Mouse (Mus musculus) mouse embryonic stem cell (cell line): ENCODE data around the gene Cstf1.

Experiments
- in situ Hi-C, 2 experiments: fragments of 300-500 bp; cut with MboI; formaldehyde crosslinking; loops; 1 replicate in 1 of 2; 3 replicates in 1 of 2; pipeline ENCODE4 v1.14.3; 2019 to 2020; ENCODE audit warnings: low sequenced_read_pairs in 2 of 2, low pct_unique_long_range_greater_than_20kb in 1 of 2, mixed read lengths in 1 of 2; ENCODE audit not compliant: unreplicated experiment in 1 of 2

Cstf1 gene

GRCm38 (mm10) chr2:172354761-172355160, 15.7 kb upstream of the Cstf1 start:
- in situ Hi-C loops = no loop called here

DNA sequence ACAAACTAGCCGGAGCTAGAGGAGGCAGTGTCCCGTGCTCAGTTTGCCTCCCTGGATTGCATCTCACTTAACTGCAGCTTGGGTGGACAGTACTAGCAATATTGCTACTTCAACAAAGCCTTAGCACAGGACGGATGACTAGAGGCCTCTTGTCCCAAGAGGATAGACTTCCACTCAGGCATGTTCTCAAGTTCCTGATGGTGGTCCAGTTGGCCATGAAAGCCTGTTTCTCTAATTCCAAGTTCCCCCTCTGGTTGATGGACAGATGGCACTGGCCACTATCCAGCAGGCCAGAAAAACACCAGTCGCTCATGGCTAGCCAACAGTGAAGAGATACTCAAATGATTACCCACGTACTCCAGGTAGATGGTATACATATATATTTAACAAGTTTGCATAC, 14.6 kb upstream of the Cstf1 start:
- in situ Hi-C loops = no loop called here

DNA sequence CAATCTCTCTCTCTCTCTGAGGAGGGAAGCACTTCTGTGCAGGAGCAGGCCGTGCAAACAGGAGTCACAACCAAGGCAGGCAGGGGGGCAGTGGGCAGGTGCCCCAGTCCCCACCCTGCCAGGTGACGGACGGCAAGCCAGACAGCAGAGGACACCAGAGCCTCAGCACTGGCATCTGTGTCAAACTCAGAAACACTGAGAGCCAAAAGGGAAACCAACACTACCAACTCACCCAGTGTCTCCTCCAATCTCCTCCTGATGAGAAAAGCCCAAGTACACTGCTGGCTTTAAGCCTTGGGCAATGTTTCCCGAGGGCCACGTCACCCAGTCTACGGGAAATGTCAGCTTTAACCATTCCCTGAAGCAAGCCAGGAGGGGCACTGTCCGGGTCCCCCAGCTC, 7.3 kb upstream of the Cstf1 start:
- in situ Hi-C loops = no loop called here

GRCm38 (mm10) chr2:172371258-172371657, 777 bp downstream of the Cstf1 start:
- in situ Hi-C loops = no loop called here

- in situ Hi-C loops = no loop called here
These were observed 6.1 kb downstream of the Cstf1 start for GRCm38 (mm10) chr2:172376551-172376950.

GRCm38 (mm10) chr2:172376999-172377515, 6.6 kb downstream of the Cstf1 start:
- in situ Hi-C loops = no loop called here

DNA sequence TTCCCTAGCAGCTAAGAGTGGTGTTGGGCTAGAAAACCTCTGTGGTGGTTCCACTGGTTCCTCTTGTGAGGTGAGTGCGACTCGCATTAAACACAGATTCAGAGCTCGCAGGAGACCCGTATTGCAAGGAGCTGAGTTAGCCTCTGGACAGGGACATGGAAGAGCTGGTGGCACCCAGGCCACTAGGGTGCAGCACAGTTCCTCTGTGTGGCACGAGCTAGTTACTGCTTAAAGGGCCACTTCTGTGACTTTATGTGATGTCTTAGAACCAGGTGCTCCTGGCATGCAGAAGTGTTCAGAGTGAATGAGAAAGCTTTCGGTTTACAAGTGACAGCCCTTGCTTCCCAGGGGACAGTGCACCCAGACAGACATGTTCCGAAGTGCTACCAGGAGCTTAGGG, 7.9 kb downstream of the Cstf1 start:
- in situ Hi-C loops = no loop called here

- in situ Hi-C loops = no loop called here
These were observed 10.0 kb downstream of the Cstf1 start for GRCm38 (mm10) chr2:172380513-172380912.

DNA sequence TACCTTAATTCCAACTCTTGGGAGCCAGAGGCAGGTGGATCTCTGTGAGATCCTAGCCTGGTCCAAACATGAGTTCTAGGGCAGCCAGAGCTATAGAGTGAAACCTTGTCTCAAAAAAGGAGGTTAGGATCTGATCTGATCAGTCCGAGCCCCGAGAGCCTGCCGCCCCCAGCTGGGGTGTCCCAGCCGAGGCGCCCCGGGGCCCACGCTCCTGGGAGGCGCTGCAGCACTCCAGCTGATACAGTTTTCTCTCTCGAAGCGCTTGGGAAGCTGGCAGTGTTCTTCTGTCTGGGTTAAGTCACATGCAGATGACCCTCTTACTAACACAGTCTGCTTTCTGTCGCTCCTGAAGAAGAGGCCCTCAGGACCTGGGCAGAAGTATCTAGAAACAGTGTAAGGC, 10.9 kb downstream of the Cstf1 start:
- in situ Hi-C loops = no loop called here

DNA sequence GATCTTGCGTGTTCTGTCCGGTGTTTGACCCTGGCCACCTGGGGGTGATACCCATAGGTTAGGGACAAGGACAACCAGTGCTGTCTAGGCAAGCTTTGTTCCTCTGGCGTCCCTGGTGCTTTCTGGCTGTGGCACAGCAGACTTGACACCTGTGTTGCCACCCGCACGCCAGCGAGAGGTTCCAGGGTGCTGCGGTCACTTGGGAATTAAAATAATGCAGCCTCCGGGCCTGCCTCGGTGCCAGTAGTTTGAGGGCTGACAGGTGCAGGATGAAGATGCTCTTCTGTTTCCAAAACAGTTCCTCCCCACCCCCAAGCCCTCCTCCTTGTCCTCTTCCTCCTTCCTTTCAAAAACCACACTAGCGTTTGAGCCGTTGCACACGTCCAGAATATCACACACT, 11.4 kb downstream of the Cstf1 start:
- in situ Hi-C loops = no loop called here

- in situ Hi-C loops = no loop called here
These were observed 14.2 kb downstream of the Cstf1 start for GRCm38 (mm10) chr2:172384715-172385114.

DNA sequence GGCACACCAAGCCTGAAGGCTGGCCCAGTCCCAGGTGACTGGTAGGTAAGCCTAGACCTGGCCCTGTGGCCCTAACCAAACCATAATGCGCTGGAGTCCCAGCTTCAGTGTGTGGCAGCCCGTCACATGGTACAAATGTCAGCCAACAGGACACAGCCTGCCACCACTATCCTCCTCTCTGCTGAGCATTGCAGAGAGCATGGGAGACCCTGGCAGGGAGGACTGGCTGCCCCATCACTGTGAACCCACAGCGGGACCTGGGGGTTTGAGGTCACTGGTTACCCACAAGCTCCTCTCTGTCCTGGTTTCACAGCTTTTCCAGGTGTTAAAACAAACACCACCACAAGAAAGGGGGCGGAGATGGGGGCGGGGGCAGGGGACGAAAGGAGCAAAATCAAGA, 19.9 kb downstream of the Cstf1 start:
- in situ Hi-C loops = no loop called here

- in situ Hi-C loops = no loop called here
These were observed 21.6 kb downstream of the Cstf1 start for GRCm38 (mm10) chr2:172392041-172392521.

GRCm38 (mm10) chr2:172393391-172394051, 23.0 kb downstream of the Cstf1 start, which contains the start of gene Cass4:
Cass4 (plus strand) TSS chr2:172393794.
- in situ Hi-C loops = no loop called here

DNA sequence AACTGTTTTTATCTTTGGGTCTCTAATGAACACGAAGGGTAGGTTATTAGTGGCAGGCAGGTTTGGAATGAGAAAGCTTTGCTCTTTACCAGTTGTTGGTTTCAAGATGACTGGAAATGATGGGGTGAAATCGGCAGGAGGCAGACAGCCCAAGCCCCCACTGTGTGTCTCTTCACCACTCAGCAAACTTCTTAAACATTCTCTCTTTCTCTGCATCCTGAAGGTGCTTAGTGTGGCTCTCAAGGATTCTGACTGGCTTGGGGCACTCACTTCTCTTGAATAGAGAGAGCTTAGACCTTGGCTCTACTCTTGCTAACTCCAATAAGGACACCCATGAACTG, 23.5 kb downstream of the Cstf1 start:
- in situ Hi-C loops = no loop called here

GRCm38 (mm10) chr2:172394671-172395070, 24.2 kb downstream of the Cstf1 start:
- in situ Hi-C loops = no loop called here

DNA sequence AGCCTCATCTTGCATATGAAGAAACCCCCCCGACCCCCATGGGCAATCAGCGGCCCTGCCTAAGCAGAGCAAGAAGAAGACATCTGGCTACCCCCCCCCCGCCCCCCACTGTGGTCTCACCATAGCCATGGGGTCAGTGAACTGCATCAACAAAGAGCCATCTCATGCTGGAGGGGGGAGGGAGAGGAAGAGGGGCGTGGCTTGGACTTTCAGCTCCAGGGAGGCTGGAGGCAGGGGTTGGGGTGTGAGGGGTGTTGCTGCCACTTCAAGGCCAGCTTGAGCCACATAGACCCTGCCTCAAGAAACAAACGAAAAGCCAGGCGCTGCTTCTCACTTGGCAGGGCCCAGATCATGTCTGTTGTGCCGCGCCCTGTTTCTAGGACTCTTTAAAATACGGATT, 25.5 kb downstream of the Cstf1 start:
- in situ Hi-C loops = no loop called here

GRCm38 (mm10) chr2:172399901-172400300, 29.4 kb downstream of the Cstf1 start:
- in situ Hi-C loops = no loop called here

DNA sequence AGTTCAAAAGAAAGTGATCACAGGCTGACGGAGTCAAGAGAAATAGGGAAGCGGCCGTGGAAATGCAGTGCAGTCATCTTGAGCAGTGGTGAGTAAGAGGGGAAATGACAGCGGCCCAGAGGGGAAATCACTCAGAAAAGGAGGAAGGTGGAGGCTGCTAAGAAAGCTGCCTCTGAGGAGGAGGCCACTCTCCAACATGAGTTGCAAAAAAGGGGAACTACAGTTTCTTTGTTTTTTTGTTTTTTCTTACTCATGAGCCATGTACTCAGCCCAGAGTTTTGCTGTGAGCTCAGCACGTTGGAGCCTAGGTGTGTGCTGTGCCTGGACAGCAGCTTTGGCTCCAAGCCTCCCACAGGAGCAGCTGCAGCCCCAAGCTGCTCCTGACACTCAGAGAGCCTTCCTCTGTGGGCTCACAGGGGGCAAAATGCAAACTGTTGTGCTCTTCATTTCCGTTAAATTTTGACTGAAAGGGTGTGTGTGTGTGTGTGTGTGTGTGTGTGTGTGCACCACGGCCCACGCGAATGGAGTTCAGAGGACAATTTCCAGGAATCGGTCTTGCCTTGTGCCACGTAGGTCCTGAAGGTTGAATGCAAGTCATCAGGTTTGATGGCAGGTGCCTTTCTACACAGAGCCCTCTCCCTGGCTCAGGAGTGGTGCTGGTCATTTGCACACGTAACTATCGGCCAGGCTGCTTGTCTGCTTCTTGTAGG, 30.8 kb downstream of the Cstf1 start:
- in situ Hi-C loops = no loop called here

DNA sequence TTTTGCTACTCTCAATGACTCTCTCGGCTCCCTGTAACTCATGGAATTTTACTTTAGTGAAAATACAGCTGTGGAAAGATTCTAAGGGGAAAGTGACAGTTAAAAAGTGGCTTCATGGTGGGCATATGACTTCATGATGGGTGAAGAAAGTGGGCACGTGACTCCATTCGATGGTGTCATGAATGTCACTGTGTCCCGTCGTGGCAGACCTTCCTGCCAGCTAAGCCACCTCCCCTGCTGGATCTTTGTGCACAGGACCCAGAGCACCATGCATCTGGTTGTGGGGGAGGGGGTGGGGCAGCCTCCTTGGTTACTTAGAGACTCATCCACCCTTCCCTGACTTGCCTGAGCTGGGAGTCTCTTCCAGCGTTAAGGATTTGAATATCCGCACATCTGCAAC, 33.8 kb downstream of the Cstf1 start:
- in situ Hi-C loops = no loop called here
